Mouse (Mus musculus) large intestine, adult 2 months (tissue): Measurements from ENCODE around the gene Slc24a5. TPM values are rescaled to one million over a fixed set of nuclear protein-coding genes. Genes with fewer than 3 reads are reported as not detected.
"Not testable (repeated sequence)": the region's sequence is repeated elsewhere in the genome, so short reads cannot be mapped to it uniquely, and the experiment has no call there.

Experiments used
- DNase-seq: peaks from one replicate; pipeline ENCODE4 v3.0.0-alpha.2; 2012; ENCODE audit warnings: low read depth, low spot score
- WGBS: fragments of 180-500 bp; shearing (Covaris S2); methylation state at CpG from one replicate; pipeline ENCODE4 v1.1.7; 2018; 5-methylcytosine and 5-hydroxymethylcytosine counted together
- polyA plus RNA-seq: library from polyadenylated mRNA; depleted of rRNA; stranded (reverse); fragments of >200 nt; gene quantifications from 2 replicates; pipeline ENCODE4 v1.2.3, GENCODE M21; 2012; rRNA removed

Slc24a5 gene
- 0.14 and 0.16 TPM in 2 replicates for polyA plus RNA-seq

DNA sequence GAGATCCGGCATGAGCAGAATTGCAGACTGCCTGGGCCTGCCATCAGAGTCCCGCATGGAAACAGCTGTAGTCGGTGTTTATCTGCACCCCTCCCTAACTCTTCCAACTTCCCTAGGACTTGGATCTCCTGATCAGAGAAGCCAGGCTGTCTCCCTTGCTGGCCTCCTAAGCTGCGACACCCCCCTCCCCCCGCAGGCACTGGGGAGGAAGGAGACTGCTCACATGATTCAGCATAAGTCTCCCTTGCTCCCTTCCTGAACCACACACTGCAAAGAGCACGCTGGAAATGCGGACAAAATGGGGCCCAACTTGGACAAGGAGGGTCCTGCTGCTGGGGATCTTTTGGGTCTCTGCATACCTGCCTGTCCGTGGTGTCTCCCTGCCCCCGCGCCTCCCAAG, at the start of gene Slc24a5:
Gene Slc24a5 (plus strand): TSS at position 231 of the 400 bp plus-strand sequence.
- WGBS, result 57% methylated on average over 10 of the region's 10 CpGs
- no peak for DNase-seq

DNA sequence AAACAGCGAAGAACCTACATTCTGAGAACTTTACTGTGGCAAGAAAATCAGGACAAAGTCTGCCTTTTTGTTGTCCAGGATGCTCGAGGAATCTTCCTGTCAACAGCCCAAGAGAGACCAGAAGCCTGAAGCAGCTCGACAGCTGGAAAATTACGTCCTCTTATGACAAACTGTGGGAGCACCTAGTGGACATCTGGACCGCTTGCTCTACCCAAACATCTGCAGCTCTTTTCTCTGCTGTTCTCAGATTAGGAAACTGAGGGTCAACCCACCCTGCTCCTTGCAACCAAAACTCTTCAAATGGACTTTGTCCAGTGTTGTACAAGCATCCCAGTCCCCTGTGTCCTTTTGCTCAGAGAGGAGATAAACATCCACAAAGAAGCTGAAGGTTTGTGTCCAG, 43.5 kb upstream of the Slc24a5 start:
- 46% methylated on average over 5 of the region's 5 CpGs for WGBS
- no peak for DNase-seq

DNA sequence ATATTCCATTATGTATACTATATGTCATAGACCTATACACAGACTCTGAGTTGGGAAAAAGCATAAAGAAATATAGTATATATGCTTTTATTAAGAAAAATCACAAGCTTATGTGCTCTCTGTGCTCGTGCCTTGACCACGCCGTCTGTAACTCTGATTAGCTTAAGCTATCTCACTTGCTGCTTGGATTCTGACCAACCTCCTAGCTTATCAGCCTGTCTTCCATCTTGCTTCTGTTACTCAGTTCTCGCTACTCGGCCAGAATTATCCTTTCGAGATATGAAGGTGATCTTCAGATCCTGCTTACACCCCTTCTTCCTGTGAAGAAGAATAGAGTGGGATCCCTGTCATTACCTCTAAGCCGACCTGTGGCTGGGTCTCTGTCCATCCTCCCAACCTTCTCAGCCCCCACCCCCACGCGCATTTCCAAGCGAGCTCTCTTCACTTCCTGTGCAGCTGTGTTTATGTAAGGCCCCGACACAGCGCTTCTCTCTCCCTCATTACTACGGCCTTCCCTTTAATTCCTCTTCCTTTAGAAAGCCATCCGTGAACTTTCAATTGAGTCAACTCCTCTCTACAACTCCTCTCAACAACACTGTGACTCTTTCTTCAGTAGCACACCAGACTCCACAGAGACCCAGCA, 41.4 kb upstream of the Slc24a5 start:
- no peak for DNase-seq
- WGBS, result 51% methylated on average over 14 of the region's 14 CpGs

DNA sequence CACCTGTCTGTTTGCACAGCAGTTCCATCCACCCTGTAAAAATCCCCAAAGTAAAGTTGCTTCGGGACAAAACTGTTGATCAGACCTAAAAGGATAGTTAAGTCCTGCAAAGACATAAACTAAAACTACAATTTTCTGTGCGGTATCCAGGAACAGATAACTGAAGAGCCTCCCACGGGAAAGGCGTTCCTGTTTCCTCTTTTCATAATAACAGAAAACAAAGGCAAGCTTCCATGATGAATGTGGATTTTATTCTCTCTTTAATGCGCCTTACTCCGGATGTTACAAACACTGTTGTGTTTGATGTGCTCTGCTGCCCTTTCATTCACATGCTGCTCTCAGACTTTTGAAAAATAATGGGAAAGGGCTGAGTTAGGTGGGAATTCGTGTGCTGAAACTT, 37.3 kb upstream of the Slc24a5 start:
- WGBS, result 69% methylated on average over 7 of the region's 7 CpGs
- no peak for DNase-seq

DNA sequence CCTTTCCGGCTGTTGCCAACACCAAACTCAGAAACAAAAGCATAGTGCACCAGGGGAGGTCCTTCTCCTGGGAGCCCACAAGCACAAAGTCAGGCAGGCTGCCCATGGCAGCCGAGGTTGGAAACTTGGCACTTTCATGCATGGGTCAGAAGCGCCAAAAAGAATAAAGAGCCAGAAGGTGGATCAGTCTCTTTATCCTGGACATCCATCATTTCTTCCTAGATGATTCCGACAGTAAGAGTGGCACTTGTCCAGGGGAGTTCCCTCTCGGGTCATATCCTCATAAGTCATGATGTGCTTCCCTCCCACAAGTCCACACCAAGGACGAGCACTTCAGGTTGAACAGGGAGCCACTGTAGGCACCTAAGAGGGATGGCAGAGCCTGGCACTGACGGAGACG, 36.8 kb upstream of the Slc24a5 start:
- DNase-seq, result no peak
- 78% methylated on average over 8 of the region's 8 CpGs for WGBS

DNA sequence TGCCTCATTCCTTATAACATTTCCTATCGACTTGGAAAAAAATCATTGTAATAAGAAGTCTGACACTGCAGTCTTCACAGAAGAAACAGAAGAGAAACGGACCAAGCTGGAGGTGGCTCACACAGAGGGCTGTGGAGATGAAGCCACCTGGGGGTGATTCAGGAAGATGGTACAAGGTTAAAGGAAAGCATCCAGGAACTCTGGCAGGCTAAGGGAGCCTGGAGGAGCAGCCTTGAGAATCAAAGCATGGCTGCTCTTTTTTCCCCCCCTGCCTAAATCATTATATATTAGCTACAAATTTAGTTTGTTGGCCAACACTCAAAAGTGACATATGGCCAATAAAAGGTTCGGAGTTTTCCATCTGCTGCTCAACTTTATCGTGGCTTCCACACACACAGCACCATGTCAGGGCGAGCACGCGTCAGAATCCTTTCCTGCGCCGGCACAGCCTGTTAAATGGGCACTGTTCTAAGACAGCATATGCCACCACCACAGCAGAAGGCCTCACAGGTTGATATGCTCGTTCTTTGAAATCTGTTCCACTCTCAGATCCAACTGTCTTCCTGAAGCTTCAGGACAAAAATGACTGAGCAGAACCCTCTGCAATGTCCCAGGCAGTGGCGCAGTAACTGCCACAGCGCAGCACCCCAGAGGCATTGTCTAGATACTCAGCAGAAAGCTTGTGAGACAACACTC, 36.2 kb upstream of the Slc24a5 start:
- 84% methylated on average over 12 of the region's 12 CpGs for WGBS
- DNase-seq, result no peak

GRCm38 (mm10) chr2:125032258-125032973, 35.5 kb upstream of the Slc24a5 start:
- DNase-seq, result no peak
- 74% methylated on average over 17 of the region's 17 CpGs for WGBS

- 52% methylated on average over 10 of the region's 10 CpGs for WGBS
- DNase-seq, result no peak
Measured at GRCm38 (mm10) chr2:125033042-125033743, 34.7 kb upstream of the Slc24a5 start.

- DNase-seq, result no peak
- WGBS, result 84% methylated on average over 7 of the region's 7 CpGs
Measured at GRCm38 (mm10) chr2:125055316-125055903, 12.5 kb upstream of the Slc24a5 start.

- WGBS, result 12% methylated on average over 7 of the region's 7 CpGs
- no peak for DNase-seq
Measured at GRCm38 (mm10) chr2:125057250-125057815, 10.6 kb upstream of the Slc24a5 start.

- 76% methylated on average over 7 of the region's 7 CpGs for WGBS
- DNase-seq, result no peak
Measured at GRCm38 (mm10) chr2:125061451-125061850, 6.5 kb upstream of the Slc24a5 start.

GRCm38 (mm10) chr2:125062944-125063343, 5.0 kb upstream of the Slc24a5 start:
- 52% methylated on average over 4 of the region's 4 CpGs for WGBS
- DNase-seq, result no peak

DNA sequence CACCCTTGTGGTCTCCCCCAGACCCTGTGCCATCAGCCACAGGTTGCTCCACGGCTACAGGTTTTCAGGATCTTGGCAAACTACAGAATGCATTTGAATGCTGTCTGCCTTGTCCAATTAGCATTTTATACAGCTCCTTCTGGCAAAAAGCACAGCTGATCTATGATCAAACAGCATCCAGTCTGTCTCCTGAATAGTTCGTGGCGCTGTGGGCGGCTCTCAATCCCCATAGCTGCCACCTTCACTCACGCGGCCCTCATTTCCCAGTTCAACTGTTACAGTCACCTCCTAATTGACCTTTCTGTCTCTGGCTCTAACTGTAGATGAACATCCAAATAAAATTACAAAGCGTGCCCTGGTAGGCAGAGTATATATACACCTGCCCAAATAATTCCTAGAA, 551 bp upstream of the Slc24a5 start:
- DNase-seq, result no peak
- WGBS, result 89% methylated on average over 7 of the region's 7 CpGs

GRCm38 (mm10) chr2:125068696-125069095, 772 bp downstream of the Slc24a5 start:
- DNase-seq, result no peak
- 81% methylated on average over 12 of the region's 12 CpGs for WGBS

- WGBS, result 70% methylated on average over 3 of the region's 3 CpGs
- DNase-seq, result no peak
Measured at GRCm38 (mm10) chr2:125073056-125073780, 5.3 kb downstream of the Slc24a5 start.

DNA sequence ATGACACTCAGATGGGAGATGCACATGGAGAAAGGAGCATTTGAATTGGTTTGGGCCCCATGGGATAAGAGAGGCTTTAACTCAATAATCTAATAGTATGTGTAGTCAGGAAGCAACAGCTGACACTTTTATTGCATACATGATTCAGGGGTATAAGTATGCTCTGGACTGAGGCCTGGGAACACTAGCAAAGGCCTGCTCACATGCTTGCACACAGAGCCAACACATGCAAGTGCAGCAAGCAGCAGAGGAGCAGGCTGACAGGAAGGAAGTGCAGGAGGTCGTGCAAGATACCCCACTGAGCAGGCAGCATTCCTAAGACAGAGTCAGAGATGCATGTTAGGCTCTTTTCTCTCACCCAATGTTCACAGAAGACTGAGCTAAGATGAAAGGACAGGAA, 16.0 kb downstream of the Slc24a5 start:
- DNase-seq, result no peak
- WGBS, result 29% methylated on average over 1 of the region's 1 CpGs

- WGBS, result 97% methylated on average over 7 of the region's 7 CpGs
- DNase-seq, result no peak
Measured at GRCm38 (mm10) chr2:125088757-125089156, 20.8 kb downstream of the Slc24a5 start.

DNA sequence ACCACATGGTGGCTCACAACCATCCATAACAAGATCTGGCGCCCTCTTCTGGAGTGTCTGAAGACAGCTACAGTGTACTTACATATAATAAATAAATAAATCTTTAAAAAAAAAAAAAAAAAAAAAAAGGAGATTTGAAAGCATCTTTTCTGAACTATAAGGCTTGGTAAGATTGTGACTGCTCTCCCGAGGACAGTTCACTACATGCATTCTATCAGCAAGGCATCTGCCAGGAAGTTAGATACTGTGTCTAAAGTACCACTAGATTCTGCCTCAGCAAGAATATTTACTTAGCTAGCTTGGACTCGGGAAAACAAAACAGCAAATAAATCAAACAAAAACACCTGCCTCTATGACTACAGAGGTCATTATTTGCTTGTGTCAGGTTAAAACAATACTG, 24.2 kb downstream of the Slc24a5 start:
- WGBS, result 83% methylated on average over 3 of the region's 3 CpGs
- not testable (repeated sequence) for DNase-seq

GRCm38 (mm10) chr2:125104491-125104890, 36.6 kb downstream of the Slc24a5 start:
- 97% methylated on average over 13 of the region's 13 CpGs for WGBS
- DNase-seq, result not testable (repeated sequence)
